Mouse (Mus musculus): ENCODE measurements around the gene Hist2h3b.
A peak's percentile ranks its signal among the peaks of the same experiment; 100 is the strongest.

The Hist2h3b gene

DNA sequence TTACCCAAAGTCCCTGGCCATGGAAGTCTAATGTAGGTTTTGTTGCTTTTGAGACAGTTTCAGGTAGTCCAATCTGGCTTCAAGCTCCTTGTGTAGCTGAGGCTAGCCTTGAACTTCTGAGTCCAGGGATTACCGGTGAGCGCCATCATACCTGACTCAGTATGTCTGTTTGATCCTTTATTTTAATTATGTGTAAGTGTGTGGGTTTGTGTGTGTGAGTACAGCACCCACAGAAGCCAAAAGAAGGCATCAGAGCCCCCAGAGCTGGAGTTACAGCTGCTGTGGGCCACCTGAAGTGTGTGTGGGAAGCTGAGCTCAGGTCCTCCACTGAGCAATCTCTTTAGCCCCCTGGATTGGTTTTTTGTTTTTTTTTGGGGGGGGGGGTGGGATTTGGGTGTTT is 31.1 kb downstream of the Hist2h3b start:
- ATAC-seq (ENCODE audit: low TSS enrichment) = no peak

DNA sequence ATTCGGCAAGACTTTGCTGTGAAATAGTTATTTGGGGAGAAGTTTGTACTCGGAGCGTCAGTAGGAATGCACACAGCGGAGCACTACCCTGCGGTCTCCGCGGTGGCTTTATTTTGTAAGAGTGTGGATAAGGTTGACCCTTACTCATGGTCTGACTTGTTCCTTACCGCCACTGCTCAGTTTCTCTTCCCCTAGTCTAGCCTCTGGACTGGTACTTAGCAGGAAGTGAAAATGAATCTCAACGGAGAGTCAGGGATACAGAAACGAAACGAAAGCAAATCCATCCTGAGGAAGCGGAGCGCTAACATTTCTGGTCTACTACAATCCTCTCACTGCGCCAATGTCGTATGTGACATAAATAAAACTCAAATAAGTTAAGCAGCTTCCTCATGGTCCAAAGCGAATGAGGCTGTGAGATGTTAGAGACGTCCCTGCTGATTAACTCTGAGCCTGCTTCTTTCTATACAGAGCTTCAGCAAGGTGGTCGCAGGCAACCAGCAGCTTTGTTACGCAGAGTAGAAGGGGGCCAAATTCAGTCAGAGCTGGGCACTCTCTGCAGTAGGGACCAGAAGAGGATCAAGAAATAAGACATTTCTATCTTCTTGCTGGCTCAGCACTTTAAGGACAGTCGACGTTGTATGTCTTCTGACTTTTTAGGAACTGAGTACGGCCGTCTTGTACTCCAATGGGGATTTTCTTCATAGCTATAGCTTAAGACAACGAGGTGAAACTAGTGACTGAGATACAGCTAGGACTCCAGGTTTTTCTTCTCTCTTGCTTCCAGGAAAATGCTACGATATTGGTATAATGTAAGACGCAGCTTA is 32.5 kb downstream of the Hist2h3b start:
- no peak for ATAC-seq (ENCODE audit: low TSS enrichment)

DNA sequence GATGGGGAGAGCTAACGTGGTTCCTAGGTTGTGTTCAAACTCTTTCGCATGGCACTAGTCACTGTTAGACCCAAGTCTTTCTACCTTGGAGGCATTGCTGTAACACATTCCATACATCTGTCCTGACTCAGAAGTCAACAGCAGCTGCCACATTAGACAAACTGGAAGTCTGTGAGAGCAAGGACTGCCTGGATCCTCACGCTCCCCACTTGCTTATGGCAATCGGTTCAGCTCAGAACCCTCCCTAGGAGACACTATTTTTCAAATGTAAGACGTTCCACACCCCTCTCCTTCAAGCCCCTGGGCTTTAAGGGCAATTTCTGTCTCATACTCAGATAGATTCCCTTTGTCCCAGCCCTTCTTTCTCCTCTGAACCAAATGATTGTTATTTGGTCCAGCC is 33.6 kb downstream of the Hist2h3b start:
- ATAC-seq (ENCODE audit: low TSS enrichment) = no peak

DNA sequence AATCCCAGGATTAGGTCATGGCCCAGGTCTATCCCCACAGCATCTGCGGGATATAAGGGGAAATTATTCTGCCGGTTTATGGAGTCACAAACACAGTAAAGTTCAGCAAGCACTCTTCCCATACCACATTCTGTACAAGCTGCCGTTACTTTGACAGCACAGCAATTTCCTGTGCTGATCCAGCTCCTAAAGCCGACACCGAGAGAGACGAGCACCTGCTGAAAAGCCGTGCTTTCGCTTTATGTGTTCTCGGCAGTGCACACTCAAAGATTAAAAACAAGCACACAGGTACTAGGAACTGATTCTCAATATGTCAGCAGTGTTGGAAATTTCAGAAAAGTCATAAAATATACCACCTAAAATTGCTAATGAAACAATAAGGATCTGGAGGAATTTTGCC is 38.1 kb downstream of the Hist2h3b start:
- no peak for ATAC-seq (ENCODE audit: low TSS enrichment)

DNA sequence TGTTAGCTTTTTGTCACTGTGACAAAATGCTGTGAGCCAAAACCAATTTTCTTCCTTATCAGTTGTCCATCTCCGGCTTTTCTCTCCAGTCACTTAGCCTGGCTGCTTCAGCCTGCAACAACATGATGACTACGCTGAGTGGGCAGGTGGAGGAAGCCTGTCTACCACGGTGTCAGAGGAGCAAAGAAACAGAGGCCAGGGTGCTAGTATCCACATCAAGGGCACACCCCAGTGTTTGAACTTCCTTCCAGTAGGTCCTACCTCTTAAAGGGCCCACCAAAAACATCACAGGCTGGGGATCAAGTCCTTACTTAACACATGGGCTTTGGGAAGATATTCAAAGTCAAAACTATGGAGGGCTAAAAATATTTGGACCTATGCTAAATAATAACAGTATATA is 41.0 kb downstream of the Hist2h3b start:
- no peak for ATAC-seq (ENCODE audit: low TSS enrichment)

DNA sequence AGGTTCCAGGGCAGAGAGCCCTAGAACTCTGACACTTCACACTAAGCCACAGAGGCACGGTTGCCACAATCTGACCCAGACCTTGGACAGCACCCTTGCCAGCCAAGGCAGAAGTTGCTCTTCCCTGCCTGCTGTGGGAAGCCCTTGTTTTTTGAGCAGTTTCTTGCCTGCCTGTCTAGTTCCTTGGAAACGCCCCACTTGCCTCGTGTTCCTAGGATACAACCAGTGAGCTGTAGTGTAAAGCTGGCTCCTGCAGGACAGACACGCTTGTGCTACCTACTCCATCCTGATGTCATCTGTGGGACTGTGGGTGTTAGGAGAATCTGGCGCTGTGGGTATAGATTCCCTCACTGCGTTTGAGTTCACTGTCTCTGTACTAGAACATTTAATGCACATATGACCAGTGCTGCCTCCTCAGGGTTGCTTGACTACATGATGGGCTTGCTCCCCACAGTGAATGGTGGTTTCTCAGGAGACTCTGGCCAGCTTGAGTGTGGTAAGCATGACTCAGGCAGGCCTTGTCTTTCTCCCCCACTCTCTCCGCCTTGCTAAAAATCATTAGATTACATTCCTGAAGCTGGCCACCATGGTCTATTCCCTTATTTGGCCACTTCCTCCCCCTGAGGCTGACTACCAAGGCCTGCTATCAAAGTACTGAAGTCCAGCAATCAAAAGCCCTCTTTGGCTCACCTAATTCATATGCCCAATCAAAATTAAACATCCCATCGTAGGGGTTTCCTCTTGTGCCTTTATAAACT is 44.1 kb downstream of the Hist2h3b start:
- peak; percentile 81; the same call in 1 of the 2 replicates for ATAC-seq (ENCODE audit: low TSS enrichment)

All from frontal cortex, adult (tissue).